In genomic region chr15:81448463-81448862, GRCm38 (mm10) we compare ENCODE assay signal across 9 mouse cellular contexts. TPM values are rescaled to one million over a fixed set of nuclear protein-coding genes. Genes with fewer than 3 reads are reported as not detected.
DNase-seq lines count a peak whose midpoint lies in the region; ATAC-seq and TF ChIP-seq lines count a peak whose summit lies in the region.
"Had no signal": no experiment of that assay in that cellular context is flagged by ENCODE, and none has a peak within 500 bp of the region (broad histone marks: within the 10 kb centered on the region; RNA-seq: fewer than 3 reads in every experiment).

No protein-coding gene starts in this region.

- DNase-seq in adrenal gland, adult (ENCODE audit: inconsistent age in 2 of 2, low spot score in 1 of 2): peak; percentile 38 to 93
- DNase-seq in adrenal gland, postnatal 4 days (ENCODE audit: low spot score in 2 of 2): no peak
- peak; percentile 18 for DNase-seq in G1E (ENCODE audit: low spot score)
- peak; percentile 79 to 88 for DNase-seq in cerebellum, postnatal 10 days
- peak; percentile 23 to 53 for DNase-seq in layer of hippocampus, adult 8-10 months (ENCODE audit: low spot score in 2 of 2)
- DNase-seq in right cerebral cortex, postnatal 36 days (ENCODE audit: low spot score in 2 of 2): peak; percentile 12 to 20

- no peaks in the 10 kb centered on the region for H3K4me1 ChIP-seq in G1E (ENCODE audit: insufficient read depth, low read depth, low read length)

- no peak for ATAC-seq in G1E (ENCODE audit: extremely low read depth, insufficient number of reproducible peaks, low FRiP score, poor library complexity, severe bottlenecking)
- peak; percentile 66 for ATAC-seq in granulocyte monocyte progenitor cell, adult 5-6 weeks (replicated peaks; ENCODE audit: poor library complexity, severe bottlenecking)
- ATAC-seq in megakaryocyte progenitor cell, adult 5-6 weeks (replicated peaks; ENCODE audit: poor library complexity): peak; percentile 92

- H3K9me3 ChIP-seq in G1E (replicated peaks): no peaks in the 10 kb centered on the region

- H3K27me3 ChIP-seq in G1E (ENCODE audit: insufficient read depth, low read length): no peaks in the 10 kb centered on the region

- peaks cover 79% of the 10 kb centered on the region for H3K36me3 ChIP-seq in G1E (replicated peaks)

- TF ChIP-seq CTCF in G1E (IDR thresholded peaks at IDR 0.05; ENCODE audit: low read depth, low read length): peak; percentile 73

- H3K4me3 ChIP-seq in G1E (ENCODE audit: low read depth, low read length): no peak overlapping the region

RNA-seq across cellular contexts. Expression of gene Rbx1, which starts 17.6 kb away (rescaled TPM):
- 100 to 1,000 TPM; 154 to 155 TPM for total RNA-seq in adrenal gland, postnatal 4 days (2021)
- total RNA-seq in G1E (2014; fragmentation: Nextera tagmentation) (63.2 and 73.1 TPM in 2 replicates), G1E (2017) (358 and 361 TPM in 2 replicates)
- polyA plus RNA-seq in G1E (2012): 23.6 and 76.8 TPM in 2 replicates
- total RNA-seq in granulocyte monocyte progenitor cell, adult 5-6 weeks (2014; fragmentation: Nextera tagmentation): 251 and 317 TPM in 2 replicates
- total RNA-seq in granulocyte monocyte progenitor cell, adult 5-6 weeks (2017): 170 and 241 TPM in 2 replicates
- 100 to 1,000 TPM; 129 to 138 (median 132) TPM for total RNA-seq in layer of hippocampus, adult 8-10 months (2022)
- total RNA-seq in megakaryocyte progenitor cell, adult 5-6 weeks (2015): 166 and 175 TPM in 2 replicates
- total RNA-seq in megakaryocyte progenitor cell, adult 5-6 weeks (2017): 189 and 199 TPM in 2 replicates

RNA-seq across cellular contexts. Expression of gene Dnajb7, which starts 40.4 kb away (rescaled TPM):
- total RNA-seq in adrenal gland, postnatal 4 days (2021): under 1 TPM in 1 of 2 experiments, not detected in 1; 0.31 TPM
- not detected in 2 replicates for total RNA-seq in G1E (2014; fragmentation: Nextera tagmentation)
- total RNA-seq in G1E (2017): 0.49 TPM in 1 of 2 replicates, not detected in the other
- polyA plus RNA-seq in G1E (2012): not detected in 2 replicates
- not detected in 2 replicates for total RNA-seq in granulocyte monocyte progenitor cell, adult 5-6 weeks (2014; fragmentation: Nextera tagmentation)
- total RNA-seq in granulocyte monocyte progenitor cell, adult 5-6 weeks (2017): not detected in 2 replicates
- total RNA-seq in layer of hippocampus, adult 8-10 months (2022): not detected
- not detected in 2 replicates for total RNA-seq in megakaryocyte progenitor cell, adult 5-6 weeks (2015)
- total RNA-seq in megakaryocyte progenitor cell, adult 5-6 weeks (2017): 0.17 TPM in 1 of 2 replicates, not detected in the other
- total RNA-seq: layer of hippocampus, postnatal 36 days had no signal

RNA-seq across cellular contexts. Expression of gene Xpnpep3, which starts 48.5 kb away (rescaled TPM):
- total RNA-seq in adrenal gland, postnatal 4 days (2021): 10 to 100 TPM; 22.7 to 24.4 TPM
- total RNA-seq in G1E (2014; fragmentation: Nextera tagmentation): 18.3 and 28.3 TPM in 2 replicates
- total RNA-seq in G1E (2017): 18.8 and 22.9 TPM in 2 replicates
- 0.61 and 0.90 TPM in 2 replicates for polyA plus RNA-seq in G1E (2012)
- 14.8 and 17.3 TPM in 2 replicates for total RNA-seq in granulocyte monocyte progenitor cell, adult 5-6 weeks (2014; fragmentation: Nextera tagmentation)
- total RNA-seq in granulocyte monocyte progenitor cell, adult 5-6 weeks (2017): 17.1 and 22.4 TPM in 2 replicates
- total RNA-seq in layer of hippocampus, adult 8-10 months (2022): 10 to 100 TPM; 15.5 to 19.3 (median 18.1) TPM
- total RNA-seq in megakaryocyte progenitor cell, adult 5-6 weeks (2015): 7.2 and 8.5 TPM in 2 replicates
- total RNA-seq in megakaryocyte progenitor cell, adult 5-6 weeks (2017): 17.5 and 27.8 TPM in 2 replicates

RNA-seq across cellular contexts. Expression of gene St13, which starts 48.6 kb away (rescaled TPM):
- total RNA-seq in adrenal gland, postnatal 4 days (2021): 100 to 1,000 TPM; 157 to 177 TPM
- total RNA-seq in G1E (2014; fragmentation: Nextera tagmentation) (222 and 278 TPM in 2 replicates), G1E (2017) (264 and 337 TPM in 2 replicates)
- 311 and 532 TPM in 2 replicates for polyA plus RNA-seq in G1E (2012)
- 134 and 171 TPM in 2 replicates for total RNA-seq in granulocyte monocyte progenitor cell, adult 5-6 weeks (2014; fragmentation: Nextera tagmentation)
- total RNA-seq in granulocyte monocyte progenitor cell, adult 5-6 weeks (2017): 292 and 310 TPM in 2 replicates
- 100 to 1,000 TPM; 158 to 183 (median 171) TPM for total RNA-seq in layer of hippocampus, adult 8-10 months (2022)
- total RNA-seq in megakaryocyte progenitor cell, adult 5-6 weeks (2015): 155 and 166 TPM in 2 replicates
- 258 and 365 TPM in 2 replicates for total RNA-seq in megakaryocyte progenitor cell, adult 5-6 weeks (2017)

Comparison
In these comparisons a context has a peak if more than half of its experiments do, and no peak if none do; other contexts are left out.
1. DNase-seq: peak in adrenal gland, adult (2 of 2), G1E (single experiment), cerebellum, postnatal 10 days (2 of 2), layer of hippocampus, adult 8-10 months (2 of 2) and right cerebral cortex, postnatal 36 days (2 of 2); none in adrenal gland, postnatal 4 days (0 of 2).